Mouse (Mus musculus): ENCODE data around the gene Foxp1.

- TF ChIP-seq POLR2A (IDR thresholded peaks at IDR 0.05; ENCODE audit: borderline replicate concordance, extremely low read depth, insufficient read depth, insufficient read length, poor library complexity, severe bottlenecking): no peak
- TF ChIP-seq CTCF (IDR thresholded peaks at IDR 0.05; ENCODE audit: borderline replicate concordance, extremely low read depth, insufficient read depth, insufficient read length): no peak
Measured at GRCm38 (mm10) chr6:99523679-99524370, 1.3 kb upstream of the Foxp1 start.

Data from brain, embryonic 14.5 days (tissue).